Mouse (Mus musculus) bone marrow macrophage, adult 2 months (primary cell): ENCODE measurements around the gene Vwa8.

Experiments used
- CTCF ChIP-seq: IDR thresholded peaks from 2 replicates; pipeline ENCODE4 v1.5.1; 2012; ENCODE audit warnings: low read depth, mild to moderate bottlenecking, low read length, moderate library complexity
- POLR2A ChIP-seq: IDR thresholded peaks from 2 replicates; pipeline ENCODE4 v1.6.1; 2012; ENCODE audit warnings: mild to moderate bottlenecking, low read depth, low read length, borderline replicate concordance

- no peak for TF ChIP-seq CTCF
- no peak for TF ChIP-seq POLR2A
Observed at GRCm38 (mm10) chr14:78824013-78824412, 24.8 kb upstream of the Vwa8 start.
